Mouse (Mus musculus) stomach, embryonic 14.5 days (tissue): Measurements from ENCODE around the gene Ptgfr. TPM values are rescaled to one million over a fixed set of nuclear protein-coding genes. Genes with fewer than 3 reads are reported as not detected.
A peak's percentile ranks its signal among the peaks of the same experiment; 100 is the strongest.

Experiments
- ATAC-seq: fragments of 200-750 bp; cut with Nextera tagmentation; 2 replicates; pipeline ENCODE4 v1.8.0; 2017; ENCODE audit warnings: low read depth, moderate TSS enrichment; ENCODE audit not compliant: insufficient number of reproducible peaks, insufficient read depth, low FRiP score
- H3K27ac ChIP-seq: fragments of 300-500 bp; sonication (generic); 2 replicates; pipeline ENCODE4 v1.5.1; 2014; ENCODE audit warnings: mild to moderate bottlenecking, low read length, moderate library complexity, mixed read lengths
- H3K27me3 ChIP-seq: fragments of 300-500 bp; sonication (generic); 2 replicates; pipeline ENCODE4 v1.6.1; 2014; ENCODE audit warnings: low read length, control low read depth, mixed read lengths; ENCODE audit not compliant: control insufficient read depth, insufficient read depth
- H3K36me3 ChIP-seq: fragments of 300-500 bp; sonication (generic); 2 replicates; pipeline ENCODE4 v1.6.1; 2014; ENCODE audit warnings: mild to moderate bottlenecking, control low read depth, low read length, moderate library complexity, mixed read lengths; ENCODE audit not compliant: control insufficient read depth, insufficient read depth
- H3K4me1 ChIP-seq: fragments of 300-500 bp; sonication (generic); 2 replicates; pipeline ENCODE4 v1.6.1; 2014; ENCODE audit warnings: low read length, control low read depth, mixed read lengths; ENCODE audit not compliant: control insufficient read depth, insufficient read depth
- H3K4me2 ChIP-seq: fragments of 300-500 bp; sonication (generic); replicated peaks from 2 replicates; pipeline ENCODE4 v1.6.1; 2014; ENCODE audit warnings: low read depth, low read length, control low read depth
- H3K4me3 ChIP-seq: fragments of 300-500 bp; sonication (generic); 2 replicates; pipeline ENCODE4 v1.5.1; 2014; ENCODE audit warnings: low read depth, low read length, control low read depth
- H3K9ac ChIP-seq: fragments of 300-500 bp; sonication (generic); replicated peaks from 2 replicates; pipeline ENCODE4 v1.6.1; 2014; ENCODE audit warnings: low read depth, mild to moderate bottlenecking, control low read depth, low read length, moderate library complexity, mixed read lengths
- H3K9me3 ChIP-seq: fragments of 300-500 bp; sonication (generic); 2 replicates; pipeline ENCODE4 v1.6.1; 2016; ENCODE audit warnings: low read depth, low read length, control low read depth; ENCODE audit not compliant: control insufficient read depth
- WGBS: fragments of 180-500 bp; shearing (Covaris S2); extraction: QIAGEN DNeasy Blood & Tissue Kit; methylation state at CpG from one replicate; pipeline ENCODE4 v1.1.7; 2014; 5-methylcytosine and 5-hydroxymethylcytosine counted together
- polyA plus RNA-seq: library from polyadenylated mRNA; unstranded; fragments of >200 nt; fragmentation: Nextera tagmentation; extraction: Ambion mirVana; gene quantifications from 2 replicates; pipeline ENCODE4 v1.2.1, GENCODE M21; 2014

Ptgfr gene
- polyA plus RNA-seq, 1 experiment from 2014 or later, result 0.80 TPM

DNA sequence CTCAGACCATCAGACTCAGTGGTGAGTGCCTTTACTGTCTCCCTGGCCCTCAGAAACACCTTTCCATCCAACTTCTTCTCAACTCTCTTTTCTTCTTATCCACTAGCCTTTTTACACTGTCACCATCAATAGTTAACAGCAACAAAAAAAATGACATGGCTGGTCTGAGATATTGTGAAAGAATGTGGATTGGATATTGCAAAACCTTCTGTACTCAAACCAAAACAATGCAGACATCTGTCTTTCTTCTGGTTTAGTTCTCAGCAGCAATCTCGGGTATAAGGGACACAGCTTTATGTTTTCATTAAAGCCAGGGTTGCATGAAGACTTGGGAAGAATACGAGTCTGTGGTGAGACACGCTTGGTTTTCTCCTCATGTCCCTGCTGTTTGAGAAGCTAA, 3.3 kb upstream of the Ptgfr start:
- Histone ChIP-seq H3K4me1 (no peaks in the 10 kb centered on the region), H3K9me3 (no peaks in the 10 kb centered on the region), H3K36me3 (no peaks in the 10 kb centered on the region), H3K27ac (no peak overlapping the region), H3K9ac (no peak overlapping the region), H3K27me3 (no peaks in the 10 kb centered on the region), H3K4me3 (no peak overlapping the region), H3K4me2 (no peak overlapping the region)
- no peak for ATAC-seq
- WGBS, result 78% methylated on average over 3 of the region's 3 CpGs

DNA sequence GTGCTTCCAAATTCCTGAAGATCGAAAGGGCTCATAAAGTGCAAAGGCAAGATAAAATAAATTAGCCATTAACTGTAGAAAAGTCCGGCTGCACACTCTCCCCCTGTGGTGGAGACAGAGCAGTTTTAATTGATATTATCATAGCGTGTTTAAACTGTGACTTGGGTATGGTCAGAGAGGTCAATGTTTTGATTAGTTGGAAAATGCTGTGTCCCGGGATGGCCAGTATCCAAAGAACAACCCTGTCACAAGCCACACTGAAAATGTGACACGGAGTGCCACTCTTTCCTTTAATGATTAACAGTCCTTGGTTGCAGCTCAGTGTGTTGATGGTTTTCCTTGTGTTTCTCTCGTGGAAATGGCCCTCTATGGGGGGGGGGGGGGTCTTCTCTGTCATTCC, 942 bp upstream of the Ptgfr start:
- H3K27me3 ChIP-seq, result no peaks in the 10 kb centered on the region
- no peak overlapping the region for H3K4me3 ChIP-seq
- no peaks in the 10 kb centered on the region for H3K36me3 ChIP-seq
- H3K4me2 ChIP-seq, result no peak overlapping the region
- H3K9me3 ChIP-seq, result no peaks in the 10 kb centered on the region
- WGBS, result 45% methylated on average over 6 of the region's 6 CpGs
- no peak overlapping the region for H3K9ac ChIP-seq
- no peak for ATAC-seq
- H3K4me1 ChIP-seq, result no peaks in the 10 kb centered on the region
- no peak overlapping the region for H3K27ac ChIP-seq

DNA sequence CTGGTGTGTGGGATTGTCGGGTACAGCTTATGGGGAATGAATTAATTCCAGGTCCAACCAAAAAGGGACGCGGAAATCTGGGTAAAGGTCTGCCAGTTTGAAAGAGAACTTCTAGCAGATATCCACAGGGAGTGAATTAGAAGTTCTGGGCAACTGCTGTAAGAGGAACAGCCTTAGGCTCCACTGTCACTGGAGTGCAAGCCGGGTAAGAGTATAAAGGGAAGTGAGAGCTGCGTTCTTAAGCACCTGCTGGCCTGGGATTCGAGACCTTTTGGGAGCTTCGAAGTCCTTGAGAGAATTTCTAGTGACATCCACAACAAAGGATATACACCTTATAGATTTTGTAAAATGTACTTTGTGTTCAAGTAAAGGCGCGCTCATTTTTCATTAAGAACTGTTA, 319 bp upstream of the Ptgfr start:
- whole genome bisulfite sequencing, result 54% methylated on average over 9 of the region's 9 CpGs
- ATAC-seq, result no peak
- no peaks in the 10 kb centered on the region for H3K9me3 ChIP-seq
- H3K4me3 ChIP-seq, result peak overlapping the region; percentile 46
- no peaks in the 10 kb centered on the region for H3K4me1 ChIP-seq
- no peak overlapping the region for H3K9ac ChIP-seq
- no peaks in the 10 kb centered on the region for H3K27me3 ChIP-seq
- peak overlapping the region; percentile 94 for H3K4me2 ChIP-seq
- no peak overlapping the region for H3K27ac ChIP-seq
- H3K36me3 ChIP-seq, result no peaks in the 10 kb centered on the region

DNA sequence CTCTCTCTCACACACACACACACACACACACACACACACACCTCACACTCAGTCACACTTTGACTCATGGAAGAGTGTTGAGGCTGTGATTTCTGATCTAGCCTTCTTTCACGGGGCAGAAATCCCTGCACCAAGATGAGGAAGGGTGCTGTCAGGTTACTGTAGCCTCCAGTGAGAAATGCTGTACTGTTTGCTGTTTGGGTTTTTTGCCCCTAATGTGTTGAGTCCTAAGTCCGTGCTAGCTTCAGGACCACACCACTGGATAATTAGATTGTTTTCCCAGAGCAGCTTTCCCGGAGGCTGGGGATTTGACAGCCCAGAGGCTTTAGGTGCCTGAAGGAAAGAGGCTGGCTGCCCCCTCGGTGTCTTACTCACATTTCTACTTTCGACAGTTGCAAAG, 979 bp downstream of the Ptgfr start:
- no peak for ATAC-seq
- Histone ChIP-seq H3K4me3 (no peak overlapping the region; the same call in 1 of the 2 replicates), H3K9ac (no peak overlapping the region), H3K36me3 (no peaks in the 10 kb centered on the region), H3K27ac (no peak overlapping the region), H3K9me3 (no peaks in the 10 kb centered on the region), H3K4me1 (no peaks in the 10 kb centered on the region), H3K27me3 (no peaks in the 10 kb centered on the region), H3K4me2 (peak overlapping the region; percentile 94)
- 5% methylated on average over 5 of the region's 5 CpGs for WGBS

DNA sequence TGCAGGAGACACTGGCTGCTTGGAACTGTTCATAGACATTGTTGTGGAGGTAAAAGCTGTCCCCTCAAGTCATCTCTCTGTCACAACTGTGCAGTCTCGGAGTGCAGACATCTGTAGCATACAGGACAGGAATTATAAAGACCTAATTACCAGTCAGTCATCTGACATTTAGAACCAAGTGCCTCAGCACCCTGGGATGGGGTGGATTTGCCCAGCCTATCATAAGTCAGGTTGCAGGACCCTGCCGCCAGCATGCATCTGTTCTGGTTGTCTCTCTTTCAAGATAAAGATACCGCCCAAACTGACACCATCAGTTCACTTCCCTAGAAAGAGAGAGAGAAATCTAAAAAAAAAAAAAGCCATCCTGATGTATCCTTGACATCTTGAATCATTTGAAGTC, 1.6 kb downstream of the Ptgfr start:
- no peak for ATAC-seq
- no peaks in the 10 kb centered on the region for H3K4me1 ChIP-seq
- no peak overlapping the region for H3K9ac ChIP-seq
- H3K27ac ChIP-seq, result no peak overlapping the region
- no peaks in the 10 kb centered on the region for H3K9me3 ChIP-seq
- H3K36me3 ChIP-seq, result no peaks in the 10 kb centered on the region
- no peaks in the 10 kb centered on the region for H3K27me3 ChIP-seq
- 74% methylated on average over 3 of the region's 3 CpGs for WGBS
- H3K4me2 ChIP-seq, result no peak overlapping the region
- H3K4me3 ChIP-seq, result no peak overlapping the region

DNA sequence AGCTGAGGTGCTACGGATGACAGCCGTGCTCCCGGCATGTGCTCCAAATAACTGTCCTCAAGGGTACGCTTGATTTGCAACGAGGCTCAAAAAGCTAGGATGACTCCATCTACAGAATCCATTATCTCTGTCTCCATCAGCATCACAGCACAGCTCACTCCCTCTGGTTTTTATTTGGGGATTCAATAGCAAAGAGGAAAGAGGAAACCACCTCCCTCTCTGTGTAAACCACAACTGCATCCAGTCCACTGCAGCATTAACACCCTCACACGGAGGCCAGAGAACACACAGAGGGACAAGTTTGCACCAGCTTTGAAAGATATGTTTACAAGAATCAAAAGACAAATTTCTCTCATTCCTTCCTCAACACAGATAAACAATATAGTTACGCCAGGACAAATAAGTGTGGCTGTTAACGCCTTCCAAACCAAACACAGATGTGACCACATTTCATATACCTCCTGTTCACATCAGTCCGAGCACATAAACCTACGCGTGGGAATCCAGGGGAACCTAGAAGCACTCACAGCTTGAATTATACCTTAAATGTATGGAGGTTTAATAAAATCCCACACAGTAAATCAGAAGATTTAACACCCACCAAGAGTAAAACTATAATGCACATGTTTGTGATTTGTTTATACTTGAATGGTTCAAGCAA, 9.3 kb downstream of the Ptgfr start:
- Histone ChIP-seq H3K27me3 (no peaks in the 10 kb centered on the region), H3K4me3 (no peak overlapping the region), H3K4me2 (no peak overlapping the region), H3K27ac (no peak overlapping the region), H3K4me1 (no peaks in the 10 kb centered on the region), H3K9ac (no peak overlapping the region), H3K36me3 (no peaks in the 10 kb centered on the region), H3K9me3 (no peaks in the 10 kb centered on the region)
- WGBS, result 64% methylated on average over 11 of the region's 11 CpGs
- ATAC-seq, result no peak

DNA sequence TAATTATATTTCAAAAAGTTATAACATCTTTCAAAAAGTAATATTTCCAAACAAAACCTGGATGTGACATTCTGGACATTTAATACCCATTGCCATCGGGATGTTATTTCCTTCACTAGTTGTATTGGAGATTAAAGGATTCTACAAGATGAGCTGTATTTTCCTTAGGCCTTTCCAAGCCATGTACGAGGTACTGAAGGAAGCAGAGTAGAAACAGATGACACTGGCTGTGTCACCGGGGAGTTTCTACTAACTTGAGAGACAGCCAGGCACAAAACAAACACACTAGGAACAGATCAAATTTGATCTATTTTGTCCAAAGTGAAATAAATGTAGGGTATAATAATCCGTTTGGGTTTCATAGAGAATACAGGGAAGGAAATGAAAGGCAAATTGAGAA, 17.6 kb downstream of the Ptgfr start:
- H3K9ac ChIP-seq, result no peak overlapping the region
- H3K4me2 ChIP-seq, result no peak overlapping the region
- H3K36me3 ChIP-seq, result no peaks in the 10 kb centered on the region
- no peaks in the 10 kb centered on the region for H3K9me3 ChIP-seq
- no peaks in the 10 kb centered on the region for H3K4me1 ChIP-seq
- no peak overlapping the region for H3K4me3 ChIP-seq
- ATAC-seq, result no peak
- 78% methylated on average over 4 of the region's 4 CpGs for WGBS
- no peak overlapping the region for H3K27ac ChIP-seq
- no peaks in the 10 kb centered on the region for H3K27me3 ChIP-seq

DNA sequence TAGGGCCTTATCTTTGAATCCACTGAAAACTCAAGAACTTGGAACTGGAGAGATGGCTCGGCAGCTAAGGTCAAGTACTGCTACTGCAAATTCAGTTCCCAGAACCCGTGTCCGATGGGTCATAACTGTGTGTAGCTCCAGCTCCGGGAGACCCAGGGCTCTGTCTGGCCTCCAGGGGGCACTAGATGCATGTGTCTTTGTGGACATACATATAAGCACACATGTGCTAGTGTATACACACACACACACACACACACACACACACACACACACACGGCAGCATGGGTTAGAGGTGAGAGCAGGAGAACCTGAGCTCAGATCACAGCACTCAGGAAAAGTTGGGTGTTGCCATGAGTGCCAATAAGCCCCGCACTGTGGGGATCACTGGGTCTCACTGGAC, 19.2 kb downstream of the Ptgfr start:
- H3K9me3 ChIP-seq, result no peaks in the 10 kb centered on the region
- H3K9ac ChIP-seq, result no peak overlapping the region
- no peaks in the 10 kb centered on the region for H3K36me3 ChIP-seq
- no peak overlapping the region for H3K4me3 ChIP-seq
- ATAC-seq, result no peak
- no peak overlapping the region for H3K4me2 ChIP-seq
- no peaks in the 10 kb centered on the region for H3K27me3 ChIP-seq
- 74% methylated on average over 6 of the region's 6 CpGs for WGBS
- H3K4me1 ChIP-seq, result no peaks in the 10 kb centered on the region
- H3K27ac ChIP-seq, result no peak overlapping the region

DNA sequence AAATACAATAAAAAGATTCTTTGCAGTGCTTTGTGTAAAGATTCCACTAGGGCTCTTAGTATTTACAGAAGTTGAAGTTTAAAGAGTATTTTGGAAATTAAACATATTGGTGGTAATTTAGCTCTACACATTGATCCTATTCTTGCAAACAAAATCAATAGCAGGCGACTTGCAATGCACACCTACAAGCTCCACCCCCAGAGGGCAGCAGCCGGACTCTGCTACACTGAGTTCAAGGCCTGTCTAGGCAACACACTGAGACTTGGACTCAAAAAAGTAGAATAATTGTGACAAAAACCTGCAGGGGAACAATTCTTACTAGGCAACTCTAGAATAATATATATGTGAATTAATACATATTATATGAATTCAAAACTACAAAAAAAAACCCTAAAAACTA, 28.8 kb downstream of the Ptgfr start:
- Histone ChIP-seq H3K36me3 (no peaks in the 10 kb centered on the region), H3K4me2 (no peak overlapping the region), H3K9me3 (no peaks in the 10 kb centered on the region), H3K4me1 (no peaks in the 10 kb centered on the region), H3K27me3 (no peaks in the 10 kb centered on the region), H3K9ac (no peak overlapping the region), H3K4me3 (no peak overlapping the region), H3K27ac (no peak overlapping the region)
- WGBS, result 66% methylated on average over 2 of the region's 2 CpGs
- no peak for ATAC-seq
